Mouse (Mus musculus) liver, embryonic 15.5 days (tissue): ENCODE measurements at regions not wholly inside any gene's neighbourhood (a gene's known extent, or its start where the extent isn't known, plus 50 kb on each side); places are given as distances from the start of the nearest gene placed in this dataset.

Experiments used
- ATAC-seq: fragments of 200-750 bp; cut with Nextera tagmentation; 2 replicates; pipeline ENCODE4 v1.8.0; 2017; ENCODE audit warnings: moderate number of reproducible peaks, mild to moderate bottlenecking, moderate library complexity; ENCODE audit not compliant: insufficient read depth
- H3K27ac ChIP-seq: fragments of 300-500 bp; sonication (generic); replicated peaks from 2 replicates; pipeline ENCODE4 v1.5.1; 2015; ENCODE audit warnings: mild to moderate bottlenecking, inconsistent platforms
- H3K27me3 ChIP-seq: fragments of 300-500 bp; sonication (generic); 2 replicates; pipeline ENCODE4 v1.6.1; 2015; ENCODE audit warnings: mild to moderate bottlenecking, inconsistent platforms
- H3K36me3 ChIP-seq: fragments of 300-500 bp; sonication (generic); replicated peaks from 2 replicates; pipeline ENCODE4 v1.6.1; 2015; ENCODE audit warnings: moderate library complexity, mild to moderate bottlenecking, inconsistent platforms
- H3K4me1 ChIP-seq: fragments of 300-500 bp; sonication (generic); replicated peaks from 2 replicates; pipeline ENCODE4 v1.6.1; 2015; ENCODE audit warnings: inconsistent platforms
- H3K4me2 ChIP-seq: fragments of 300-500 bp; sonication (generic); 2 replicates; pipeline ENCODE4 v1.6.1; 2015; ENCODE audit warnings: moderate library complexity, mild to moderate bottlenecking, inconsistent platforms
- H3K4me3 ChIP-seq: fragments of 300-500 bp; sonication (generic); replicated peaks from 2 replicates; pipeline ENCODE4 v1.5.1; 2015; ENCODE audit warnings: mild to moderate bottlenecking, inconsistent platforms
- H3K9ac ChIP-seq: fragments of 300-500 bp; sonication (generic); 2 replicates; pipeline ENCODE4 v1.6.1; 2015; ENCODE audit warnings: moderate library complexity, mild to moderate bottlenecking, inconsistent platforms
- H3K9me3 ChIP-seq: fragments of 300-500 bp; sonication (generic); replicated peaks from 2 replicates; pipeline ENCODE4 v1.6.1; 2016; ENCODE audit warnings: inconsistent platforms
- WGBS: fragments of 180-500 bp; shearing (Covaris S2); methylation state at CpG from one replicate; pipeline ENCODE4 v1.1.7; 2015; ENCODE audit warnings: mixed read lengths; ENCODE audit not compliant: insufficient replicate concordance; 5-methylcytosine and 5-hydroxymethylcytosine counted together

DNA sequence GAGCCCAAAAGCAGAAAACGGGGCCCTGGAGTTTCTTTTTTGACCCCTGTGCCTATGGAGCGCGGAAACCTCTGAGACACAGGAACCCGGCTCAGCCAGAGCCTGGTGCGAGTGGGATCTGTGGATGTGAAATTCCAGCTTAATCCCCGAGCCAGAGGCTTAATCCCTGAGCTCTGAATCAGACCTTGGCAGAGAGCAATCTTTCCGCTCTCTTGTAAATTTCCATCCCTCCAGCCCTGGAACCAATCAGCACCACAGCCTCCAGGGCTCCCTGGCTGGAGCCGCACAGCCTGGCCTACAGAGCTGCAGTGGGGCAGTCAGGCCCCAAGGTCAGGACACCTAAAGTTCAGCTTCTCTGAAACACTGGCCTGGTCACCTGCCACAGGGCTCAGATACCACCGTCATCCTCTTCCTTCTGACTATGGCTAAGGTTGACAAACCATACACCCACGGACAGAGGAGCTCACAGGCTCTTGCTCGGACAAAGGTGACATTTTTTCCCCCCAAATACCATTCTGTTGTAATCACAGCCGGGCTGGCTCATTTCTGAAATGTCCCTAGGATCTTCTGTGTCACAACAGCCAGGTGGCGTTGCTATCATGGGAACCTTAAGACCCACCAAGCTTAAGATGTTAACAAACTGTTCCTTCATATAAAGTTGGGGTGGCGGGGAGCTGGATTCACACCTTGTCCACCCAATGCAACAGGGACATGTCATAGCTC, 184.2 kb upstream of the Dapk1 start:
- no peak for ATAC-seq
- Histone ChIP-seq H3K4me3 (no peak overlapping the region), H3K27ac (no peak overlapping the region), H3K4me2 (no peak overlapping the region), H3K36me3 (no peaks in the 10 kb centered on the region), H3K4me1 (no peaks in the 10 kb centered on the region), H3K27me3 (no peaks in the 10 kb centered on the region), H3K9me3 (no peaks in the 10 kb centered on the region), H3K9ac (no peak overlapping the region)
- 65% methylated on average over 14 of the region's 14 CpGs for WGBS

DNA sequence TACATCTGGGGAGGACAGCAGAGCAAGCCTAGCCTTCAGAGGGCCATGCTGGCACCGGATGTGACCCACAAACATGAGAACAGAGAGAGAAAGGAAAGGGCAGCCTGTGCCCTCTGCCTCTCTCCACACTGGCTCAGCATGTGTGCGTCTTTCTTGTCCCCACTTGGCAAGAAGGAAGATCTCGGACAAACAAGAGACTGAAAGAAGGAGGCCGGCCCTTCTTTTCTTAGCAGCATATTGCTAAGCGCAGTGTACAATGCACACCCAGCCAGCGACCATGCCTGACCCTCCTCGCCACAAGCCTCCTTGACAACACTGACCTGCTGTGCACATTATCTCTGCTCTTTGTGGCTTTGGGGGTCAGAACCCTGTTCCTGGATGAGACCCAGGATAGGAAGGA, 181.4 kb upstream of the Dapk1 start:
- no peaks in the 10 kb centered on the region for H3K27me3 ChIP-seq
- no peaks in the 10 kb centered on the region for H3K9me3 ChIP-seq
- H3K27ac ChIP-seq: no peak overlapping the region
- no peak for ATAC-seq
- no peak overlapping the region for H3K4me2 ChIP-seq
- no peaks in the 10 kb centered on the region for H3K4me1 ChIP-seq
- 52% methylated on average over 7 of the region's 7 CpGs for WGBS
- H3K36me3 ChIP-seq: no peaks in the 10 kb centered on the region
- H3K9ac ChIP-seq: no peak overlapping the region
- no peak overlapping the region for H3K4me3 ChIP-seq

DNA sequence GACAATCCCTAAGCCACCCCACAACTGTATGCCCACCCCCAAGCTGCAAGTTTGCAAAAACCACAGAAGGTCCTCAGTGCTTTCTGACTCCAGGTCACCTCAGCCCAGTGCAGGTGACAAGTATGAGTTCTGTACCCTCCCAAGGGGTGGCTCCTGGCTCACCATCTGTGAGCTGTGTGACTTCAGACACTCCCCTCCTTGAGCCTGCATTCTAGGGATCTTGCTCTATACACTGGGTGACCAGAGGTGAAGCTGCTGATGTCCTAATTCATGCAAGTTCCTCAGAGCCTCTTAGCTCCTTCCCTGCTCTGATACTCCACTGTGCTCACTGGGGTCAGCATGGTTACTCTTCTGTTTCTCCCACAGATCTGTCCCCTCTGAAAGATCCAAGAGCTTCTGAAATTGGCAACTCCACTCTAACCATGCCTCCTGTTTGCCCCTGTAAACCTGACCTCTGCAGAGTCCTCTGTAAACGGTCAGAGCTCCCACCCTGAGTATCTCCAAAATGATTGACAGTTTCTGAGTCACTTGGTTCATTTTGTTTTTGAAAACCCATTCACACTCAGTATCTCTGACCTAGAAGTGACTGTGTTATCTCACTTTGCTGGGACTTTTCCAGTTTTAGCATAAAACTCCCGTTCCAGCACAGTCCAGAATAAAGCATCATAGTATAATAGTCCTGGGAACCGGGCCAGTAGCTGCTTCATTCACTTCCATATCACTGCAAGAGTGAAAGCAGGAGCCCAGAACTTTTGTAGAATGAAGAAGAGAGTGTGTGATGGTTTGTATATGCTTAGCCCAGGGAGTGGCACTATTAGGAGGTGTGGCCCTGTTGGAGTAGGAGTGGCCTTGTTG, 180.7 kb upstream of the Dapk1 start:
- H3K9ac ChIP-seq: no peak overlapping the region
- H3K4me3 ChIP-seq: no peak overlapping the region
- no peaks in the 10 kb centered on the region for H3K36me3 ChIP-seq
- no peaks in the 10 kb centered on the region for H3K27me3 ChIP-seq
- no peaks in the 10 kb centered on the region for H3K4me1 ChIP-seq
- ATAC-seq: no peak
- no peaks in the 10 kb centered on the region for H3K9me3 ChIP-seq
- WGBS: 37% methylated on average over 3 of the region's 3 CpGs
- H3K4me2 ChIP-seq: no peak overlapping the region
- no peak overlapping the region for H3K27ac ChIP-seq

DNA sequence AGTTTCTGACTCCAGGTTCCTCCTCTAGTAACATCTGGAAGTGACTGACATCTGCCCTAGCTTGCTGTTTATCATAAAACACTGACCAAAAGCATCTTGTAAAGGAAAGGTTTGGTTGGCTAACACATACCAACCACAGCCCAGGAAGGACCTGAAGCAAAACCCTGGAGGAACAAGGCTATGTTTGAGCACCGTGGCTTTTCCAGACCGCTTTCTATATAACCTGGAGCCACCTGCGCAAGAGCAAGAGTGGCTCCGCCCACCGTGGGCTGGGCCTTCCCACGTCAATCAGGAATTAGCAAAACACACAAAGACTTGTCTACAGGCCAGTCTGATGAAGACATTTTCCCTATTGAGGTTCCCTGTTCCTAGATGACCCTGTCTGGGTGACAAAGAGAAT, 177.5 kb upstream of the Dapk1 start:
- Histone ChIP-seq H3K4me2 (no peak overlapping the region), H3K9me3 (no peaks in the 10 kb centered on the region), H3K4me1 (no peaks in the 10 kb centered on the region), H3K27me3 (no peaks in the 10 kb centered on the region), H3K36me3 (no peaks in the 10 kb centered on the region), H3K4me3 (no peak overlapping the region), H3K27ac (no peak overlapping the region), H3K9ac (no peak overlapping the region)
- WGBS: 53% methylated on average over 6 of the region's 6 CpGs
- no peak for ATAC-seq

DNA sequence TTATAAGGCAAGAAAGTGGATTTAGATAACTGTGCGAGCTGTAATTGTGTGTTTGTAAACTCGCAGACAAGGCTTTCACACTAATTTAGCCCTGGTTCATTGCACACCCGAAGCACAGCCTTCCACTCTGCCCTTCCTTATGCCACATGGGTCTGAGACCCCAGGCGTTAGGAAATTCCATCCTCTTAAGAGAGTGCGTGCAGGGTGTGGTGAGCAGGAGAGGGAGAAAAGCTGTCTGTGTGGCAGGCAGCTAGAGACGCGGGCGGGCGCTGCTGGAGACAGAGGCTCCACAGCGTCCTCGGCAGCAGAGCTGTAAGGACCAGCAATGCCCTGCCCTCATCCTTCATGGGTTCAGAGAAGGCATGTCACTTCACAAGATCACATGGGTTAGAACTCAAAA, 176.6 kb upstream of the Dapk1 start:
- ATAC-seq: no peak
- 75% methylated on average over 11 of the region's 11 CpGs for WGBS
- no peaks in the 10 kb centered on the region for H3K9me3 ChIP-seq
- no peaks in the 10 kb centered on the region for H3K27me3 ChIP-seq
- no peaks in the 10 kb centered on the region for H3K4me1 ChIP-seq
- no peak overlapping the region for H3K4me3 ChIP-seq
- no peaks in the 10 kb centered on the region for H3K36me3 ChIP-seq
- H3K27ac ChIP-seq: no peak overlapping the region
- no peak overlapping the region for H3K9ac ChIP-seq
- no peak overlapping the region for H3K4me2 ChIP-seq

DNA sequence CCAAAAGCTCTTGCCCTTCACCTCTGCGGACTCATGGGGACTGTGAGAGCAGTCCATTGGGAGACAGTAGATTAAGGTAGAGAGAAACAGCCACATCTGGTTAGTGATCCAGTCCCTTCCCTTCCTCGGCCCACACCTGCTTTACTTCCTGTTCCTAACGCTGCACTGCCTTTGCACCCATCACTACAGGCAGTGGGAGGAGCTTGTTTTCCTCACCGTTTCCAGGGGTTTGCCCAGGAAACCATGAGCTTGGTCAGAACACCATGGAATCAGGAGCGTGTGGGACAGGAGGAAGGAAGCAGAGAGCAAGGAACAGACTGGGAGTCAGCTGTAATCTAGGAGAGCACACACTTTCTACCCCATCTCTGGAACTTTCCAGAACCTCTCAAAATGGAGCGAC, 176.2 kb upstream of the Dapk1 start:
- Histone ChIP-seq H3K27me3 (no peaks in the 10 kb centered on the region), H3K9ac (no peak overlapping the region), H3K27ac (no peak overlapping the region), H3K4me3 (no peak overlapping the region), H3K4me1 (no peaks in the 10 kb centered on the region), H3K36me3 (no peaks in the 10 kb centered on the region), H3K4me2 (no peak overlapping the region), H3K9me3 (no peaks in the 10 kb centered on the region)
- WGBS: 61% methylated on average over 6 of the region's 6 CpGs
- no peak for ATAC-seq

DNA sequence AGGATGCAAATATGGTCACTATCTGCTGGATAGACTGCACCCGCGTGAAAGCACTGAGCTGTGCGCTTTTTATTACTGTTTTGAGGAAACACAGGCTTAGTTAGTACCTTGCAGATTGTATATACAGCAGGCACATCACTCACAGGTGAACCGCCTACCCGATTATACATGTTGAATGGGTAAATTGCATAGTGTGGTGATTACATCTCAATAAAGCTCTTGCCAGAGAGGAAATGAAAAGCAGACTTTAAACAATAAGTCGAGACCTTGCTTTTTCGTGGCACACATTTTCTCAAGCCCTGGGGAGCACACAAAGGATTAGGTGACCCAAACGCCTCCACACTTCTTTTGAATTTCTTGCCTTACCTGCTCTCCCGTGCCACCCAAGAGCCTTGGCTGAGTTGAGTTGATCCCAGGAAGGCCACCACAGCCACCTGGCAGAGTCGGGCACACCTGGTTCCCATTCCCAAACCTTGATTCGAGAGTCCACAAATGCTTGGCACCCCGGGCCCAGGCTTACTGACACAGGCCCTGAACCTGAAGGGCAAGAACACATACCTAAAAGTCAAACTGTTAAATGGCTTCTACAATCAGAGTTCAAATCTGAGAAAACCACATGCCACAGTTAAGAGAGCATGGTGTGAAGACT, 175.4 kb upstream of the Dapk1 start:
- Histone ChIP-seq H3K27me3 (no peaks in the 10 kb centered on the region), H3K4me1 (no peaks in the 10 kb centered on the region), H3K4me3 (no peak overlapping the region), H3K9ac (no peak overlapping the region), H3K4me2 (no peak overlapping the region), H3K27ac (no peak overlapping the region), H3K9me3 (no peaks in the 10 kb centered on the region), H3K36me3 (no peaks in the 10 kb centered on the region)
- WGBS: 79% methylated on average over 12 of the region's 12 CpGs
- ATAC-seq: no peak

DNA sequence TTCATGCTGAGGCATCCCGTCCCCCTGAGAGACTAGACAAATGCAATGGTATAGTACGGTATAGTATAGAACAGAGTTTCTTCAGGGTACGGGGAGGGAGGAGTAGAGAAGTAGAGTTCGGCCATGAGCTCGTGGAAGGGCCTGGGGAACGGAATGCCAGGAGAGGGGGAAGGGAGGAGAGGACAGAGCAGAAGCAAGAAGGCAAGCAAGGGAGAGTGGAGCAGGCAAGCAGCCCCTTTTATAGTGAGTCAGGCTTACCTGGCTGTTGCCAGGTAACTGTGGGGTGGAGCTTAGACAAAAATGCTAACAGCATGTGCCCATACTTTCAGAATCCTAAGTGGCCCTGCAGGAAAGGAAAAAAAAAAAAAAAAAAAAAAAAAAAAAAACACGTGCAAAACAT, 174.7 kb upstream of the Dapk1 start:
- Histone ChIP-seq H3K4me1 (no peaks in the 10 kb centered on the region), H3K27me3 (no peaks in the 10 kb centered on the region), H3K4me2 (no peak overlapping the region), H3K9me3 (no peaks in the 10 kb centered on the region), H3K36me3 (no peaks in the 10 kb centered on the region), H3K27ac (no peak overlapping the region), H3K9ac (no peak overlapping the region), H3K4me3 (no peak overlapping the region)
- WGBS: 60% methylated on average over 7 of the region's 7 CpGs
- no peak for ATAC-seq

DNA sequence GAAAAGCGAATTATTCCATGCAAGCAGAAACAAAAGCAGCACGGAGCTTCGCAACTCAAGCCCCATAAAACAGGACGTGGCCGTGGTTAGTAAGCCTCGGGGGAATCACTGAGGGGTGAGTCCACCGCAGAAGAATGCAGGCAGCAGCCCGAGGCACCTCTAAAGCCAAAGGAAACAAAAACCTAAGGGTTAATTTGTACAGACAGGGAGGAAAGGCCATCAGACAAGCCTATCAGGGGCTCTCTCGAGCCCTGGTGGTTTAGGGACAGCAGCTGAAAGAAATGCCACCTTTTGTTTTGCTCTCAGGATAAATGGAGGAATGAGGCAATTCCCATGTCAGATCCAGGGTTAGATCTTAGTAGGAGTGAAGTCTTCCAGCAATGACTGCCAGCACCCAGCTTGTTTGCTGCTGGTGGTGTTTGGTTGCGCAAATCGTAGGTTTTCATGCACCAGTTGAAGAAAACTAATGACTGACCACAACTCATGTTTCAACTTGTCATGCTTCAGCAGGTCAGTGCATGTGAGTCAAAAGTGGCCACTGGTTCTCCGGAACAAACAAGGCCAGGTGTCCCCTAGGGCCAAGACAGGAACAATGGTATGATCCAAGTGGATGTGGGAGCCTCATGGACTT, 173.9 kb upstream of the Dapk1 start:
- Histone ChIP-seq H3K36me3 (no peaks in the 10 kb centered on the region), H3K27me3 (no peaks in the 10 kb centered on the region), H3K4me1 (no peaks in the 10 kb centered on the region), H3K4me3 (no peak overlapping the region), H3K4me2 (no peak overlapping the region), H3K27ac (no peak overlapping the region), H3K9ac (no peak overlapping the region), H3K9me3 (no peaks in the 10 kb centered on the region)
- no peak for ATAC-seq
- 22% methylated on average over 12 of the region's 12 CpGs for WGBS

DNA sequence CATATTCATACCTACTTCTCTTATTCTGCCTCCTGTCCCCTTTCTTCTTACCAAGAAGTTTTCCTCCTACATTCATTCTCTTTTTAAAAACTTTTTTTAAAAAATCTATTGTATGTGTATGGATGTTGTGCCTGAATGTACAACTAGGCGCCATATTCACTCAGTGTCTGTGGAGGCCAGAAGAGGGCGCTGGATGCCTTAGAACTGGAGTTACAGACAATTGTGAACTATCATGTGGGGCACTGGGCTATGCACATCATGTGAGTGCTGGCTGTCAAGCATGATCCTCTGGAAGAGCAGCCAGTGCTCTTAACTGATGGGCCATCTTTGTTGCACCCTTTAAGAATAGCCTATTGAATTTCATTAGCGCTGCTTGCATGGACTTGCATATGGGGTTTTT, 172.6 kb upstream of the Dapk1 start:
- no peaks in the 10 kb centered on the region for H3K4me1 ChIP-seq
- no peaks in the 10 kb centered on the region for H3K9me3 ChIP-seq
- no peak overlapping the region for H3K27ac ChIP-seq
- no peak for ATAC-seq
- H3K27me3 ChIP-seq: no peaks in the 10 kb centered on the region
- 55% methylated on average over 3 of the region's 3 CpGs for WGBS
- H3K4me2 ChIP-seq: no peak overlapping the region
- no peak overlapping the region for H3K4me3 ChIP-seq
- no peaks in the 10 kb centered on the region for H3K36me3 ChIP-seq
- no peak overlapping the region for H3K9ac ChIP-seq

DNA sequence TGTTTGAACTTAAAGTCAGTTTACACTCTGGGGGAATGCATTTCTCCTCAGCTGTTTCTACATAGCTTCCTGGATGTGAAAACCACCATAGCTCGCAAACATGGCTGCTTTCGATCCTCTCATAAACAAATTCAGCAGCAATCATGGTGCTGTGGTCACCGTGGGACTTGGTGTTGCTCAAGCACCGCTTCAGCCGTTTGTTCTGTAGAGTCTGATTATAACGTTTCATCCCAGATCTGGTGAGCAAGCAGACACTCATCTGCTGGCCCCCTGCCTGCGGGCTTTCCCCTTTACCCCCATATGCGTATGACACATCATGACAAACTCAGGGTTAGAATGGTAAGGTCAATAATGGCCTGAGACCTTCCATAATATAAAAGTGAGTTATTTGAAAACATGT, 170.3 kb upstream of the Dapk1 start:
- no peak for ATAC-seq
- Histone ChIP-seq H3K27ac (no peak overlapping the region), H3K36me3 (no peaks in the 10 kb centered on the region), H3K9ac (no peak overlapping the region), H3K27me3 (no peaks in the 10 kb centered on the region), H3K4me3 (no peak overlapping the region), H3K9me3 (no peaks in the 10 kb centered on the region), H3K4me1 (0 out of 2 replicates have a peak, but pooled peaks cover 3% of the 10 kb centered on the region), H3K4me2 (no peak overlapping the region)
- WGBS: 63% methylated on average over 8 of the region's 8 CpGs
